Mouse (Mus musculus): ENCODE data around the gene Chdh.

DNA sequence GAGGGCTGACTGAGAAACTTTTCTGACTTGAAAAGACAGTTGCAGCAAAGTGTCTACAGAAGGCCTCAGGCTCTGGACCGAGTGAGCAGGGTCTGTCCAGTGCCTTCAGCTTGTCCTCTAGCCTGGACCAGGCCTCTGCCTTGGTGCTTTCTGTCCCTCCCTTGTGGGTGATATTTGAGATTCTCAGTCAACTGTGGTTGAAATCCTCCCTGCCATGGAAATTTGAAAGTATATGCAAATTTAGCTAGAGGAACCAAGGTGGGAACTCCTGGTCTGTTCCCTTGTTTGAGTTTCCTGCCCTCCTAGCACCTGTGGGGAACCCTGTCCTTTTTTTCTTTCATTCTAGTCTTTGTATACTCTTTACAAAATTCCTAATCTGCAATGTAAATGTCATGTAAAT lies 6.2 kb downstream of the Chdh start:
- TF ChIP-seq TAL1 (IDR thresholded peaks at IDR 0.05; ENCODE audit: low read length): no peak
- no peak for TF ChIP-seq GATA1 (IDR thresholded peaks at IDR 0.05; ENCODE audit: low read length)

Data from erythroblast, embryonic 14.5 days (primary cell).